Comparison of ENCODE assay signal across 9 mouse cellular contexts in genomic region chr17:10079853-10080650, GRCm38 (mm10).
DNase-seq lines count a peak whose midpoint lies in the region; ATAC-seq and TF ChIP-seq lines count a peak whose summit lies in the region.
"Had no signal": no experiment of that assay in that cellular context is flagged by ENCODE, and none has a peak within 500 bp of the region (broad histone marks: within the 10 kb centered on the region; RNA-seq: fewer than 3 reads in every experiment).

No protein-coding gene starts in this region.

- H3K27me3 ChIP-seq in heart, postnatal 0 days (ENCODE audit: control insufficient read depth, insufficient read depth, low read length): no peaks in the 10 kb centered on the region
- no peaks in the 10 kb centered on the region for H3K27me3 ChIP-seq in stomach, postnatal 0 days (ENCODE audit: control insufficient read depth, insufficient read depth, low read length)
- H3K27me3 ChIP-seq: neural tube, embryonic 12.5 days had no signal

- H3K27ac ChIP-seq in heart, postnatal 0 days (ENCODE audit: low read depth): peak overlapping the region; percentile 80
- no peak overlapping the region for H3K27ac ChIP-seq in stomach, postnatal 0 days (replicated peaks)
- H3K27ac ChIP-seq: neural tube, embryonic 12.5 days had no signal

- no peaks in the 10 kb centered on the region for H3K9me3 ChIP-seq in heart, postnatal 0 days (replicated peaks; ENCODE audit: control insufficient read depth, low read length)
- no peaks in the 10 kb centered on the region for H3K9me3 ChIP-seq in stomach, postnatal 0 days (ENCODE audit: control insufficient read depth, low read length)
- H3K9me3 ChIP-seq: neural tube, embryonic 12.5 days had no signal

- peak; percentile 6 for DNase-seq in retina, postnatal 1 day
- no peak for DNase-seq in retina, embryonic 14.5 days (ENCODE audit: low spot score)
- DNase-seq in heart, postnatal 0 days (ENCODE audit: low spot score): peak; percentile 98
- DNase-seq in kidney, postnatal 14 days: peak; percentile 73
- peak; percentile 39 for DNase-seq in stomach, postnatal 0 days (ENCODE audit: low spot score)
- DNase-seq in right cerebral cortex, postnatal 10 days (ENCODE audit: low spot score in 2 of 2): no peak
- DNase-seq in left cerebral cortex, adult 11 months (ENCODE audit: low spot score): no peak
- no peak for DNase-seq in T-cell, adult 2 months (ENCODE audit: low spot score)

- ATAC-seq in heart, postnatal 0 days (ENCODE audit: insufficient read depth, low read depth): peak; percentile 98
- peak; percentile 87 for ATAC-seq in stomach, postnatal 0 days (ENCODE audit: low FRiP score, low TSS enrichment)

- TF ChIP-seq EP300 in heart, postnatal 0 days (IDR thresholded peaks at IDR 0.05; ENCODE audit: low read depth): peak; percentile 94
- TF ChIP-seq EP300 in stomach, postnatal 0 days (optimal IDR thresholded peaks at IDR 0.05): no peak

- H3K4me1 ChIP-seq in heart, postnatal 0 days (ENCODE audit: control insufficient read depth, insufficient read depth): peaks cover 18% of the 10 kb centered on the region
- H3K4me1 ChIP-seq in stomach, postnatal 0 days (replicated peaks; ENCODE audit: control insufficient read depth, insufficient read depth): no peaks in the 10 kb centered on the region

- no peaks in the 10 kb centered on the region for H3K36me3 ChIP-seq in heart, postnatal 0 days (replicated peaks; ENCODE audit: control insufficient read depth, insufficient read depth, low read length)
- no peaks in the 10 kb centered on the region for H3K36me3 ChIP-seq in stomach, postnatal 0 days (ENCODE audit: control insufficient read depth, insufficient read depth, low read length)
- H3K36me3 ChIP-seq: neural tube, embryonic 12.5 days had no signal

- no peak for TF ChIP-seq CTCF in heart, postnatal 0 days (IDR thresholded peaks at IDR 0.05; ENCODE audit: low read depth)
- TF ChIP-seq CTCF in stomach, postnatal 0 days (IDR thresholded peaks at IDR 0.05; ENCODE audit: low read depth): no peak

- whole genome bisulfite sequencing in heart, postnatal 0 days: 54% methylated on average over 15 of the region's 15 CpGs
- WGBS in stomach, postnatal 0 days: 57% methylated on average over 15 of the region's 15 CpGs

- no peak overlapping the region for H3K4me3 ChIP-seq in heart, postnatal 0 days (ENCODE audit: low read depth, low read length)
- H3K4me3 ChIP-seq in stomach, postnatal 0 days (ENCODE audit: low read depth, low read length): no peak overlapping the region
- H3K4me3 ChIP-seq: neural tube, embryonic 12.5 days had no signal

- no peak overlapping the region for H3K4me2 ChIP-seq in heart, postnatal 0 days (ENCODE audit: low read depth, low read length)
- no peak overlapping the region for H3K4me2 ChIP-seq in stomach, postnatal 0 days (replicated peaks; ENCODE audit: low read depth)
- H3K4me2 ChIP-seq: neural tube, embryonic 12.5 days had no signal

- no peak overlapping the region for H3K9ac ChIP-seq in heart, postnatal 0 days (replicated peaks; ENCODE audit: low read depth, low read length)
- no peak overlapping the region for H3K9ac ChIP-seq in stomach, postnatal 0 days (ENCODE audit: low read length)
- H3K9ac ChIP-seq: neural tube, embryonic 12.5 days had no signal

Comparison
In these comparisons a context has a peak if more than half of its experiments do, and no peak if none do; other contexts are left out.
1. DNase-seq: peak in retina, postnatal 1 day (single experiment), heart, postnatal 0 days (single experiment), kidney, postnatal 14 days (single experiment) and stomach, postnatal 0 days (single experiment); none in retina, embryonic 14.5 days (single experiment), right cerebral cortex, postnatal 10 days (0 of 2), left cerebral cortex, adult 11 months (single experiment) and T-cell, adult 2 months (single experiment).